Mouse (Mus musculus): ENCODE data around the gene Klhl29. TPM values are rescaled to one million over a fixed set of nuclear protein-coding genes. Genes with fewer than 3 reads are reported as not detected.
A peak's percentile ranks its signal among the peaks of the same experiment; 100 is the strongest.

Gene Klhl29
- polyA plus RNA-seq, 2 experiments, result 4.9 to 14.0 TPM

DNA sequence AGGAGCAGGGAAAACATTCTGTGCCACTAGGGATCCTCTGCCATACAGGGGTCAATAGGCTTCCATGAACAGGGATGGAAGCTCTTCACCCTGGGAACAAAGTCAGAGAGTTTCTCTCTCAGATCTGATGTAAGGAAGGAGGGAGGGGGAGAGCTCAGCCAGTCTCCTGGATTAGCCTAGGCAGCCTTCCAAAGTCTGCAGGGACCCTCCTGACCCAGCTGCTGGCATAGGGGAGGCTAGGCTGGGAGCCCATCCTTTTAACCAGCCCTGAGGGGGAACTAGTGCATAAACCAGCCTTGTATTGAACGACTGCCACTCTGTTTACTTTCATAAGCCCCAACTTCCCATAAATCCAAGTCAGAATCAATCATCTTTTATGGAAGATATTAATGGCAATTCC, 95.6 kb downstream of the Klhl29 start:
- Histone ChIP-seq H3K27ac (replicated peaks; ENCODE audit: low read depth, low read length) (no peak overlapping the region), H3K9me3 (ENCODE audit: control insufficient read depth, low read length) (no peaks in the 10 kb centered on the region), H3K27me3 (ENCODE audit: control insufficient read depth, insufficient read depth, low read length) (no peaks in the 10 kb centered on the region), H3K9ac (ENCODE audit: low read depth, low read length, severe bottlenecking) (no peak overlapping the region), H3K4me3 (replicated peaks; ENCODE audit: low read length) (no peak overlapping the region), H3K4me1 (ENCODE audit: control insufficient read depth, insufficient read depth, low read length) (peaks cover 23% of the 10 kb centered on the region), H3K4me2 (replicated peaks; ENCODE audit: low read depth, low read length, severe bottlenecking) (no peak overlapping the region), H3K36me3 (ENCODE audit: control insufficient read depth, insufficient read depth, low read length) (no peaks in the 10 kb centered on the region)
- DNase-seq (ENCODE audit: low spot score) (no peak), ATAC-seq (ENCODE audit: low FRiP score, low read depth) (no peak)
- WGBS, result 4% methylated on average over 1 of the region's 1 CpGs
- no peak for TF ChIP-seq POLR2A (IDR thresholded peaks at IDR 0.05; ENCODE audit: borderline replicate concordance, extremely low read depth, insufficient read depth, insufficient read length)

DNA sequence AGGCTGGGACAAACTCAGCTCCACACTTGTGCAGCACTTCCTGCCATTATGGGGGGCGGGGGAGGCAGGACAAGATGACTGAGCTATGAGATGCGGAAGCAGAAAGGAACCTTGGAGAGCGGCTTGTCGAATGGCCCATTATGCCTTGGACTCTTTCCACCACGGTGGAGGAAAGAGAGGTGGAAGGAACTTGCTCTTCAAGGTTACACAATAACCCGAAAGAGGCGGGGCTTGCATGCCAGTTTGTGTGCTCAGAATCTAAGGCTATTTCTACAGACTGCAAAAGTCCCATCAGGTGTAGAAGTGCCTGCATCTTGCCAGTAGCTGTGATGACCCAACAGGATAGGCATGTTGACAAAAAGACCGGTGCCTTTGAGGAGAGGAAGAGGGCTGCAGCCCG, 98.5 kb downstream of the Klhl29 start:
- Histone ChIP-seq H3K27ac (replicated peaks; ENCODE audit: low read depth, low read length) (no peak overlapping the region), H3K9ac (ENCODE audit: low read depth, low read length, severe bottlenecking) (no peak overlapping the region), H3K27me3 (ENCODE audit: control insufficient read depth, insufficient read depth, low read length) (no peaks in the 10 kb centered on the region), H3K4me2 (replicated peaks; ENCODE audit: low read depth, low read length, severe bottlenecking) (no peak overlapping the region), H3K4me1 (ENCODE audit: control insufficient read depth, insufficient read depth, low read length) (peaks cover 42% of the 10 kb centered on the region), H3K36me3 (ENCODE audit: control insufficient read depth, insufficient read depth, low read length) (no peaks in the 10 kb centered on the region), H3K9me3 (ENCODE audit: control insufficient read depth, low read length) (no peaks in the 10 kb centered on the region), H3K4me3 (replicated peaks; ENCODE audit: low read length) (no peak overlapping the region)
- no peak for TF ChIP-seq POLR2A (IDR thresholded peaks at IDR 0.05; ENCODE audit: borderline replicate concordance, extremely low read depth, insufficient read depth, insufficient read length)
- WGBS, result 73% methylated on average over 9 of the region's 9 CpGs
- ATAC-seq (ENCODE audit: low FRiP score, low read depth), result no peak
- DNase-seq (ENCODE audit: low spot score), result peak; percentile 51

DNA sequence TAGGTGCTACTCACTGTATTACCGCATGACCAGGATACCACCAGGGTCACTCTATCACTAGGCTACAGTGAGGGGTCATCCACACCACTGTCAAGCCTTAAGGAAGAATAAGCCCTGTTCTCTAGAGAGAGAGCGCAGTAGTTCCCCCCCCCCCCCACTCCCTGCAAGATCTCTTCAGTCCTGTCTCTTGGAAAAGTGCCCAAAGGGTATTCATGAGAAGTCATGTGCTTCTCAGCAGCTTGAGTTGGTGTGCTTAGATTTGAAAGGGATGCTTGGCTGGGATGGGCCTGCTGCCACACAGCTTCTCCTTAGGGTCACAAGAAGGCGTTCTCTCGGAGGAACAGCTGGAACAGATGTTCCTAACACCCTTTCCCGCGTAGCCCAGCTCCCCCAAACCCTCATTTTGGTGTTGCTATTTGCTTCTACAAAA, 100.0 kb downstream of the Klhl29 start:
- H3K27ac ChIP-seq (replicated peaks; ENCODE audit: low read depth, low read length), result 0 out of 2 replicates have a peak overlapping the region, but pooled peaks have one; percentile 63
- peak; percentile 56 for DNase-seq (ENCODE audit: low spot score)
- ATAC-seq (ENCODE audit: low FRiP score, low read depth), result no peak

DNA sequence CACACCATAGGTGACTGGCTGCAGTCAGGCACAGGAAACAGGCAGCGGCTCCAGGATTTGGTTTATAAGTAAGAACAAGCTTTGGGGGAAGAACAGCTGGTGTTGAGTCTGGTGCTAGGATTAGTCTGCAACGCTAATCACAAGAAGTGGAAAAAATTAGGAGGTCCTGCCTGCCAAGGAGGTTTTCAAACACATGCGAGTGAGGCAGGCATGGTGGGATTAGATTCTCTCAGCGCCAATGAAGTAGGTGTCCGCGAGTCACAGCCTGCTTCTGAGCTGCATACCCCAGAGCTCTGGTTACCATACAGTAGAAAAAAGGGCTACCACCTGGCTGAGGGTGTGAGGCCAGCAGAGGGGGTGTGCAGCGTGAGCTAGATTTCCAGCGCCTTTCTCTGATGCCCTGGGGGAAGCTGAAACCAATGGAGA, 101.0 kb downstream of the Klhl29 start:
- 19% methylated on average over 8 of the region's 8 CpGs for WGBS

More for the DNA sequence above, 100.0 kb downstream of the Klhl29 start:
- peaks cover 42% of the 10 kb centered on the region for H3K4me1 ChIP-seq (ENCODE audit: control insufficient read depth, insufficient read depth, low read length)
- H3K27me3 ChIP-seq (ENCODE audit: control insufficient read depth, insufficient read depth, low read length), result no peaks in the 10 kb centered on the region
- no peak overlapping the region for H3K9ac ChIP-seq (ENCODE audit: low read depth, low read length, severe bottlenecking)
- no peak overlapping the region for H3K4me2 ChIP-seq (replicated peaks; ENCODE audit: low read depth, low read length, severe bottlenecking)
- TF ChIP-seq POLR2A (IDR thresholded peaks at IDR 0.05; ENCODE audit: borderline replicate concordance, extremely low read depth, insufficient read depth, insufficient read length), result no peak
- 53% methylated on average over 6 of the region's 6 CpGs for WGBS
- no peaks in the 10 kb centered on the region for H3K36me3 ChIP-seq (ENCODE audit: control insufficient read depth, insufficient read depth, low read length)
- no peak overlapping the region for H3K4me3 ChIP-seq (replicated peaks; ENCODE audit: low read length)
- no peaks in the 10 kb centered on the region for H3K9me3 ChIP-seq (ENCODE audit: control insufficient read depth, low read length)

DNA sequence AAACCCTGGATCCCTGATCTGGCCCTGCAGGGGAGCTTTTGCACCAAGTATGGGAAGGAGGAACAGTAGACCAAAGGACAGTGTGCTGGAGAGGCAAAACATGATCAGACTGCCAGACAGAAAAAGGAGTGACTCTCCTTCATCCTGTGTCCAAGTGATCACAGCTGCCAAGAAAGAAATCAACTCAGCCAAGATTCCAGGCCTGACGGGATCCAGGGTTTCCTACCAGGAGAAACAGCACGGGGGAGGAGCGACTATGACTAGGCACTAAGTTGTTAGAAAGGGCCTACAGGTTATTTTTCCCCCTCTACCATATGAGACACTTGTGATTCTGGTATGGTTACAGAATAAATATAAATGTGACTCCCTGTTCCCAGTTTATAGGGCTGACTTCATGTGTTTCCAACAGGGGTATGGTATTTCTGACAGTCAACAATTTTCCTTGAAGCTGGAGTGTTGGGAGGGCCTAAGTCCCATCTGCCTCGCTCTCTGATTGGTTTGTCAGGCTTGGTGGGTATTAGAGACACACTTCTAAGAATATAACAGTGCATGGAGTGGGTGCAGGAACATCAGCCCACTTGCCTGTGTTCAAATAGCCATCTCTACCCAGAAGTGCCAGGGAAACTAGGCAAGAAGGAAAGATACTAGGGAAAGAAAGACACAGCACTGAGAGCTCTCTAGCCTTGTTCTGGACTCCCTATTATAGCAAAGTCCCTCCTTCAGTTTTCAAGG, 102.0 kb downstream of the Klhl29 start:
- 62% methylated on average over 4 of the region's 4 CpGs for WGBS
- ATAC-seq (ENCODE audit: low FRiP score, low read depth) (no peak), DNase-seq (ENCODE audit: low spot score) (peak; percentile 30)
- no peaks in the 10 kb centered on the region for H3K36me3 ChIP-seq (ENCODE audit: control insufficient read depth, insufficient read depth, low read length)
- no peak overlapping the region for H3K9ac ChIP-seq (ENCODE audit: low read depth, low read length, severe bottlenecking)
- no peak overlapping the region for H3K4me3 ChIP-seq (replicated peaks; ENCODE audit: low read length)
- peak overlapping the region; percentile 63; the same call in 1 of the 2 replicates for H3K27ac ChIP-seq (replicated peaks; ENCODE audit: low read depth, low read length)
- H3K9me3 ChIP-seq (ENCODE audit: control insufficient read depth, low read length), result no peaks in the 10 kb centered on the region
- no peak overlapping the region for H3K4me2 ChIP-seq (replicated peaks; ENCODE audit: low read depth, low read length, severe bottlenecking)
- H3K27me3 ChIP-seq (ENCODE audit: control insufficient read depth, insufficient read depth, low read length), result no peaks in the 10 kb centered on the region
- peaks cover 45% of the 10 kb centered on the region for H3K4me1 ChIP-seq (ENCODE audit: control insufficient read depth, insufficient read depth, low read length)
- TF ChIP-seq POLR2A (IDR thresholded peaks at IDR 0.05; ENCODE audit: borderline replicate concordance, extremely low read depth, insufficient read depth, insufficient read length), result no peak

More for the DNA sequence above, 101.0 kb downstream of the Klhl29 start:
- no peak for TF ChIP-seq POLR2A (IDR thresholded peaks at IDR 0.05; ENCODE audit: borderline replicate concordance, extremely low read depth, insufficient read depth, insufficient read length)
- Histone ChIP-seq H3K4me3 (replicated peaks; ENCODE audit: low read length) (no peak overlapping the region), H3K27me3 (ENCODE audit: control insufficient read depth, insufficient read depth, low read length) (no peaks in the 10 kb centered on the region), H3K27ac (replicated peaks; ENCODE audit: low read depth, low read length) (peak overlapping the region; percentile 63), H3K9me3 (ENCODE audit: control insufficient read depth, low read length) (no peaks in the 10 kb centered on the region), H3K9ac (ENCODE audit: low read depth, low read length, severe bottlenecking) (no peak overlapping the region), H3K36me3 (ENCODE audit: control insufficient read depth, insufficient read depth, low read length) (no peaks in the 10 kb centered on the region), H3K4me2 (replicated peaks; ENCODE audit: low read depth, low read length, severe bottlenecking) (no peak overlapping the region), H3K4me1 (ENCODE audit: control insufficient read depth, insufficient read depth, low read length) (peaks cover 37% of the 10 kb centered on the region)
- peak; percentile 71 for DNase-seq (ENCODE audit: low spot score)
- peak; percentile 82 for ATAC-seq (ENCODE audit: low FRiP score, low read depth)

Measured in limb, embryonic 14.5 days (tissue).